Mouse (Mus musculus) liver, embryonic 14.5 days (tissue): ENCODE data around the gene Cldn20.

ENCODE experiments used
- CTCF ChIP-seq: IDR thresholded peaks from 2 replicates; pipeline ENCODE4 v1.5.1; 2016; ENCODE audit warnings: antibody characterized with exemption, low read depth, control low read depth
- EP300 ChIP-seq: IDR thresholded peaks from 2 replicates; pipeline ENCODE4 v1.6.1; 2016; ENCODE audit warnings: antibody characterized with exemption, low read depth

- TF ChIP-seq CTCF: no peak
- no peak for TF ChIP-seq EP300
Measured at GRCm38 (mm10) chr17:3529523-3529922, 2.8 kb upstream of the Cldn20 start.
